Mouse (Mus musculus) intestine, embryonic 16.5 days (tissue): ENCODE data around the gene Angptl1. TPM values are rescaled to one million over a fixed set of nuclear protein-coding genes. Genes with fewer than 3 reads are reported as not detected.

Source experiments
- ATAC-seq: fragments of 200-750 bp; cut with Nextera tagmentation; 2 replicates; pipeline ENCODE4 v1.8.0; 2017; ENCODE audit warnings: moderate TSS enrichment, moderate library complexity
- H3K27ac ChIP-seq: fragments of 300-500 bp; sonication (generic); 2 replicates; pipeline ENCODE4 v1.5.1; 2014; ENCODE audit warnings: mild to moderate bottlenecking, low read length
- H3K27me3 ChIP-seq: fragments of 300-500 bp; sonication (generic); replicated peaks from 2 replicates; pipeline ENCODE4 v1.6.1; 2014; ENCODE audit warnings: low read length, control low read depth, mixed read lengths; ENCODE audit not compliant: control insufficient read depth, insufficient read depth
- H3K36me3 ChIP-seq: fragments of 300-500 bp; sonication (generic); 2 replicates; pipeline ENCODE4 v1.6.1; 2014; ENCODE audit warnings: low read length, control low read depth; ENCODE audit not compliant: control insufficient read depth, insufficient read depth
- H3K4me1 ChIP-seq: fragments of 300-500 bp; sonication (generic); 2 replicates; pipeline ENCODE4 v1.6.1; 2014; ENCODE audit warnings: low read length, control low read depth, mixed read lengths; ENCODE audit not compliant: control insufficient read depth, insufficient read depth
- H3K4me2 ChIP-seq: fragments of 300-500 bp; sonication (generic); 2 replicates; pipeline ENCODE4 v1.6.1; 2014; ENCODE audit warnings: low read depth, low read length, control low read depth
- H3K4me3 ChIP-seq: fragments of 300-500 bp; sonication (generic); 2 replicates; pipeline ENCODE4 v1.5.1; 2014; ENCODE audit warnings: mild to moderate bottlenecking, low read length
- H3K9ac ChIP-seq: fragments of 300-500 bp; sonication (generic); 2 replicates; pipeline ENCODE4 v1.6.1; 2014; ENCODE audit warnings: low read depth, low read length
- H3K9me3 ChIP-seq: fragments of 300-500 bp; sonication (generic); 2 replicates; pipeline ENCODE4 v1.6.1; 2016; ENCODE audit warnings: low read length, control low read depth; ENCODE audit not compliant: control insufficient read depth
- WGBS: fragments of 180-500 bp; shearing (Covaris S2); extraction: QIAGEN DNeasy Blood & Tissue Kit; methylation state at CpG from one replicate; pipeline ENCODE4 v1.1.7; 2014; 5-methylcytosine and 5-hydroxymethylcytosine counted together
- polyA plus RNA-seq: library from polyadenylated mRNA; unstranded; fragments of >200 nt; fragmentation: Nextera tagmentation; extraction: Ambion mirVana; gene quantifications from 2 replicates; pipeline ENCODE4 v1.2.1, GENCODE M21; 2015

Gene Angptl1
- polyA plus RNA-seq, 1 experiment from 2014 or later = 29.4 TPM

GRCm38 (mm10) chr1:156838695-156839094 lies 333 bp downstream of the Angptl1 start:
- Histone ChIP-seq H3K4me3 (peak overlapping the region; percentile 44), H3K4me2 (peak overlapping the region; percentile 49), H3K4me1 (peaks cover 10% of the 10 kb centered on the region), H3K27me3 (no peaks in the 10 kb centered on the region), H3K36me3 (no peaks in the 10 kb centered on the region), H3K9ac (peak overlapping the region; percentile 53), H3K9me3 (no peaks in the 10 kb centered on the region), H3K27ac (peak overlapping the region; percentile 66)
- under 1% methylated on average over 6 of the region's 6 CpGs for WGBS
- ATAC-seq = peak; percentile 95

GRCm38 (mm10) chr1:156841625-156842339 lies 3.4 kb downstream of the Angptl1 start:
- Histone ChIP-seq H3K4me3 (peak overlapping the region; percentile 29), H3K27ac (peak overlapping the region; percentile 35), H3K27me3 (no peaks in the 10 kb centered on the region), H3K36me3 (no peaks in the 10 kb centered on the region), H3K4me2 (peak overlapping the region; percentile 41), H3K9ac (peak overlapping the region; percentile 41), H3K9me3 (no peaks in the 10 kb centered on the region), H3K4me1 (peaks cover 14% of the 10 kb centered on the region)
- WGBS = 54% methylated on average over 11 of the region's 11 CpGs
- no peak for ATAC-seq

GRCm38 (mm10) chr1:156847098-156847497 lies 8.7 kb downstream of the Angptl1 start:
- Histone ChIP-seq H3K27me3 (no peaks in the 10 kb centered on the region), H3K9me3 (no peaks in the 10 kb centered on the region), H3K36me3 (no peaks in the 10 kb centered on the region), H3K4me3 (no peak overlapping the region), H3K27ac (no peak overlapping the region), H3K4me2 (no peak overlapping the region), H3K4me1 (peaks cover 5% of the 10 kb centered on the region; the same call in 1 of the 2 replicates), H3K9ac (no peak overlapping the region)
- no peak for ATAC-seq
- WGBS = 57% methylated on average over 4 of the region's 4 CpGs

GRCm38 (mm10) chr1:156852409-156852808 lies 14.0 kb downstream of the Angptl1 start:
- WGBS = 50% methylated on average over 9 of the region's 9 CpGs

GRCm38 (mm10) chr1:156852872-156853271 lies 14.5 kb downstream of the Angptl1 start:
- 60% methylated on average over 5 of the region's 5 CpGs for WGBS
- Histone ChIP-seq H3K36me3 (no peaks in the 10 kb centered on the region), H3K4me1 (no peaks in the 10 kb centered on the region), H3K4me2 (no peak overlapping the region), H3K27ac (peak overlapping the region; percentile 59), H3K9ac (no peak overlapping the region), H3K9me3 (no peaks in the 10 kb centered on the region), H3K4me3 (no peak overlapping the region), H3K27me3 (no peaks in the 10 kb centered on the region)
- peak; percentile 50; the same call in 1 of the 2 replicates for ATAC-seq

More at GRCm38 (mm10) chr1:156852409-156852808, 14.0 kb downstream of the Angptl1 start:
- peak overlapping the region; percentile 59 for H3K27ac ChIP-seq
- no peak overlapping the region for H3K9ac ChIP-seq
- H3K36me3 ChIP-seq = no peaks in the 10 kb centered on the region
- no peak overlapping the region for H3K4me2 ChIP-seq
- ATAC-seq = peak; percentile 62
- no peaks in the 10 kb centered on the region for H3K27me3 ChIP-seq
- no peak overlapping the region for H3K4me3 ChIP-seq
- H3K4me1 ChIP-seq = no peaks in the 10 kb centered on the region
- no peaks in the 10 kb centered on the region for H3K9me3 ChIP-seq

- no peaks in the 10 kb centered on the region for H3K4me1 ChIP-seq
- H3K9ac ChIP-seq = no peak overlapping the region
- H3K9me3 ChIP-seq = no peaks in the 10 kb centered on the region
- WGBS = 65% methylated on average over 4 of the region's 4 CpGs
- H3K27me3 ChIP-seq = no peaks in the 10 kb centered on the region
- H3K4me3 ChIP-seq = no peak overlapping the region
- no peaks in the 10 kb centered on the region for H3K36me3 ChIP-seq
- H3K4me2 ChIP-seq = no peak overlapping the region
- H3K27ac ChIP-seq = no peak overlapping the region
- ATAC-seq = peak; percentile 23; the same call in 1 of the 2 replicates
These were observed 16.2 kb downstream of the Angptl1 start for GRCm38 (mm10) chr1:156854558-156854957.

GRCm38 (mm10) chr1:156856666-156857065 lies 18.3 kb downstream of the Angptl1 start:
- 85% methylated on average over 2 of the region's 2 CpGs for WGBS
- Histone ChIP-seq H3K9me3 (no peaks in the 10 kb centered on the region), H3K27me3 (no peaks in the 10 kb centered on the region)

GRCm38 (mm10) chr1:156859156-156859555 lies 20.8 kb downstream of the Angptl1 start:
- 93% methylated on average over 2 of the region's 2 CpGs for WGBS
- no peak overlapping the region for H3K4me2 ChIP-seq
- ATAC-seq = no peak
- no peak overlapping the region for H3K27ac ChIP-seq
- no peaks in the 10 kb centered on the region for H3K36me3 ChIP-seq
- peaks cover 19% of the 10 kb centered on the region for H3K4me1 ChIP-seq
- H3K9ac ChIP-seq = no peak overlapping the region
- no peaks in the 10 kb centered on the region for H3K9me3 ChIP-seq
- no peak overlapping the region for H3K4me3 ChIP-seq
- no peaks in the 10 kb centered on the region for H3K27me3 ChIP-seq

More at GRCm38 (mm10) chr1:156856666-156857065, 18.3 kb downstream of the Angptl1 start:
- no peak overlapping the region for H3K27ac ChIP-seq
- no peak for ATAC-seq
- no peak overlapping the region for H3K4me3 ChIP-seq
- no peak overlapping the region for H3K9ac ChIP-seq
- peaks cover 5% of the 10 kb centered on the region; the same call in 1 of the 2 replicates for H3K4me1 ChIP-seq
- no peaks in the 10 kb centered on the region for H3K36me3 ChIP-seq
- no peak overlapping the region for H3K4me2 ChIP-seq

- Histone ChIP-seq H3K27me3 (no peaks in the 10 kb centered on the region), H3K27ac (no peak overlapping the region), H3K4me1 (peaks cover 20% of the 10 kb centered on the region), H3K9me3 (no peaks in the 10 kb centered on the region), H3K4me3 (no peak overlapping the region), H3K36me3 (no peaks in the 10 kb centered on the region), H3K9ac (no peak overlapping the region), H3K4me2 (no peak overlapping the region)
- no peak for ATAC-seq
- WGBS = 60% methylated on average over 2 of the region's 2 CpGs
These were observed 21.4 kb downstream of the Angptl1 start for GRCm38 (mm10) chr1:156859711-156860250.
